Mouse (Mus musculus): ENCODE data around the gene Fam71f2.

The Fam71f2 gene

DNA sequence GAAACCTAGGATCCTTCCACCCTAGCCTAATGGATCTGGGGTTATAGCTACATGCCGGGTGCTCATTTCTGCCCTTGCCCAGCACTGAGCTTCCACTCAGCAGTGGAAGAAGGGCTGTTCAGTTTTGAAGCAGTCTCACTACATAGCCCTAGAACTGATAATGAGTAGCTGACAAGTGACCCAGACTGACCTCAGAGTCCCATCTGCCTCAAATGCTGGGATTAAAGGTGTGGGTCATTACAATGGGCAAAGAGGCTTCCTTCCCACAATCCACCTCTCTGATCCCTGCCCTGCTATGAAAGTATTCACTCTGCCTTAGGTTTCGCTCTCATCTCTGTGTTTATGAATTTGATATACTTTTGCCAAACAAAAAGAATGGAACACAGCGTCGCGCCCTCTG is 2.6 kb upstream of the Fam71f2 start:
- in situ Hi-C loops (cut with MboI, MseI) = loop anchor here (5.0 kb wide), 2 partner anchors 44 to 74 kb away; no protein-coding TSS in a partner anchor

DNA sequence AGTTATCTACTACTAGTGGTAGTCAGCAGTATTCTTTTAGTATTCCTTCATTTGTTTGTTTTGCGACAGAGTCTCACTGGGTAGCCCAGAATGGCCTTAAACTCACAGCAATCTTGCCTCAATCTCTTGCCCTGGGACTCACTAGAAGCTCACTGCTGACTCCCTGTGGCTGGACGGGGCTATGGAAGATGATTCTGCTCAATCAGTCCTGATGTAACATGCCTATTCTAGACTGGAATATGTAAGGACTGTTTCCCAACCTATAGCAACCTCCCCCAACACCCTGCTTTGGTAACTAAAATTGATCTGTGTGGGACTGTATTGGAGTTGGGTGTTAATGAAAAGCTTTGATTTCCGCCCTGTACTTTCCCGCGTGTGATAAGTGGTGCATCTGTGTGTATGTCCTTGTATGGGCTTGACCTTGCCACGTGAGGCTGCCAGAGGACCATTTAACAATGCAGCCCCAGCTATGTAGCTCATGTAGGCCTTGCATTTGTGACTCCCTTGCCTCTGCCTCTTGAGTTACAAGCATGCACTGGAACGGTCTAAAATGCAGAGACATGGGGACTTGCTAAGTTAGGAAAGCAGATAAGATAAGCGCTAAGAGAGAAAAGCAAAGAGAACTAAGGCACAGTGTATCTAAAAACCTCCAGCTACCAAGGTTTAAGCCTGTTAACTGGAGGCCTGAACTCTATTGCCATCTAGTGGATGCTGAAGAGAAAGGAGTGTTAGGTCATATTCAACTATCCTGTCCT is 703 bp upstream of the Fam71f2 start:
- in situ Hi-C loops (cut with MboI, MseI) = loop anchor here (5.0 kb wide), 2 partner anchors 46 to 76 kb away; no protein-coding TSS in a partner anchor

- in situ Hi-C loops (cut with MboI, MseI) = loop anchor here (5.0 kb wide), 1 partner anchor 108 kb away; no protein-coding TSS in a partner anchor
These were observed 1.3 kb downstream of the Fam71f2 start for GRCm38 (mm10) chr6:29280671-29281070.

DNA sequence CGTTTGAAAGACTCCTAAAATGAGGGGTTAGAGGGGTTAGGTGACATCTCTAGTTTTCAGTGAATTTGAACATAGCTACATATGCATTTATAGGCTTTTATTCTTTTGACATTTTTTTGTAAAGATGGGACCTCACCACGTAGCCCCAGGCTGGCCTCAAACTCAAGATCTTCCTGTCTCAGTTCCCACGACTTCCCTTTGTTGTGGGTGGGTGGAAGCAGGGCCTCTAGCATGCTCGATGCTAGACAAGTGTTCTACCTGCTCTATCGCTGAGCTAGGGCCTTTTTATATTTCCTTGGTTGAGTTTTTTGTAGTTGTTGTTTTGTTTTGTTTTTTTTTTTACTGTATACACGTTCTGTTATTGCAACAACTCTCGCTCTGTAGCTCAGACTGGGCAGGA is 7.5 kb downstream of the Fam71f2 start:
- in situ Hi-C loops (cut with MboI, MseI) = no loop called here

GRCm38 (mm10) chr6:29287481-29287880 is 8.1 kb downstream of the Fam71f2 start:
- in situ Hi-C loops (cut with MboI, MseI) = no loop called here

DNA sequence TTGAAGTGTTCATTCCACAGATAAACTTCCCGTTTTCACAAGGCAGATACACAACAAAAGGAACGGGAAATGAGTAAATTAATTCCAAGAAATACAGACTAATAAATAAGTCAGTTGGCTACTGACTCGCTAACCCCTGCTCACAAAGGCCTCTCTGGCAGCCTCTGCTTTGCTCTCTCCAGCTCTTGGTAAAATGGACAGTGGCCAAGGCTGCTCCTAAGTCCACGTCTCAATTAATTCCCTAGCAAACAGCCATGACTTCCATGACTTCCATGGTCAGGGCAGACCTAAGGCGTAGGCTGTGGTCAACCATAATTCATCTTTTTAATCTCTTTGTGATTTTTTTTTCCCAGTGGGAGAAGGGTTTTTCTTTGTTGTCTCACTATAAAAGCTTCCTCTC is 8.6 kb downstream of the Fam71f2 start:
- in situ Hi-C loops (cut with MboI, MseI) = no loop called here

- in situ Hi-C loops (cut with MboI, MseI) = no loop called here
These were observed 9.3 kb downstream of the Fam71f2 start for GRCm38 (mm10) chr6:29288651-29289050.

- in situ Hi-C loops (cut with MboI, MseI) = no loop called here
These were observed 19.7 kb downstream of the Fam71f2 start for GRCm38 (mm10) chr6:29299112-29299511.

DNA sequence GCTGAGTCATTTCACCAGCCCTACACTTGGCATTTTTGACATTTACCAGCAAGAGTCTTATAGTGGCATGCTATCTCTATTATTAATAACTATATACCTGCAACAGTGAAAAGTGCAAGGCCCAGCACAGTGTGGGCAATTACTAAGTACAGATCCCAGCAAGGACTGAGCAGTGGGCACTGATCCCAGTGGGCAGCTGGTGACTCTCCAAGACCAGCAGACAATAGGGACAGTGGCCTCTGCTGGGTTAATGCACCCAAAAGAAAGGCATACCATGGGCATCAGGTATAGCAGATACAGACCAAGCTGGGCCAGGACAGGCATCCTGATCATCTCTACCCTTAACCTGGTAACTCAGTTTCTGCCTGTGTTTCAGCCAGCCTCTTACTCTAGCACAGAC is 23.9 kb downstream of the Fam71f2 start:
- in situ Hi-C loops (cut with MboI, MseI) = no loop called here

- in situ Hi-C loops (cut with MboI, MseI) = no loop called here
These were observed 24.3 kb downstream of the Fam71f2 start for GRCm38 (mm10) chr6:29303726-29304125.

DNA sequence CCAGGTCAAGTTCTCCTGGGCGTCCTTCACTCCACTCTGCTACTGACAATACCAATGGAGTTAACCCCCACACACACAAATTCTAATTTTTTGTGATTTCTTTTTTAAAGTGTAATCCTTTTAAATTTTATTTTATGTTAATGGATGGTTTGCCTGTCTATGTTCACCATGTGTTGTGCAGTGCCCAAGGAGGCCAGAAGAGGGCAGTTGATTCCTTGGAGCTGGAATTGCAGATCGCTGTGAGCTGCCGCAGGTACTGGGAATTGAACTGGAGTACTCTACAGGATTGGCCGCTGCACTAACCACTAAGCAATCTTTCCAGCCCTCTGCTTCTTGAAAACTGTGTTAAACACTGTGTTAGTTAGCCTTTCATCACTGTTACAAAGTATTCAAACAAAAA is 26.1 kb downstream of the Fam71f2 start:
- in situ Hi-C loops (cut with MboI, MseI) = no loop called here

DNA sequence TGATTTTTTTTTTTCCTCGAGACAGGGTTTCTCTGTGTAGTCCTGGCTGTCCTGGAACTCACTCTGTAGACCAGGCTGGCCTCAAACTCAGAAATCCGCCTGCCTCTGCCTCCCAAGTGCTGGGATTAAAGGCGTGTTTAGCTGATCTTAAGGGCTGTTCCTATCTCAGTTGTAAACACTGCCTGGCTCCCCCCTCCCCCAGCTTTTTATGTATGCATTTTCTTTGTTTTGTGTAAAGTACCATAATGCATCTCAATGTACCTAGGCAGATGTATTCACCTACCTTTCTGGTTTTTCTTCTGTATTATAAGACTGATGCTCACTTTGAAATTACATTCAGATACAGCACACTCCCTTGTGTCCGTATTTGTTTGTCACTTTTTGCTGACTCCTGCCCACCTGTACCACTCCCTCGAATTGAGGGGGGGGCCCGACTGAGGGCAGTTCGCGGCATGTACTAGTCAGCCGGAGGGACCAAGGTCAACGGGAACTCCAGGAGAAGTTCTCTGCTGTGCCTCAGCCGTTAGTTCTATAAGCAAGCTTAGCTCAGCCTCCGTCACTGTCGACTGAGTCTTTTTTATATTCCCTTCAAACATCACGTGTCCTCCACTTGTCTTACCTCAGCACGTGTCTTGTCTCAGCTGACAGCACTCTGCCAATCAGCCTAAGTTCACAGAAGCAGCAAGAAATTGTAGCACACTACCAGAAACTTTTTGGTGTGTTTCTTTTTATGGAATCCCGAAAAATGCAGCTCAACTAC is 29.6 kb downstream of the Fam71f2 start:
- in situ Hi-C loops (cut with MboI, MseI) = no loop called here

DNA sequence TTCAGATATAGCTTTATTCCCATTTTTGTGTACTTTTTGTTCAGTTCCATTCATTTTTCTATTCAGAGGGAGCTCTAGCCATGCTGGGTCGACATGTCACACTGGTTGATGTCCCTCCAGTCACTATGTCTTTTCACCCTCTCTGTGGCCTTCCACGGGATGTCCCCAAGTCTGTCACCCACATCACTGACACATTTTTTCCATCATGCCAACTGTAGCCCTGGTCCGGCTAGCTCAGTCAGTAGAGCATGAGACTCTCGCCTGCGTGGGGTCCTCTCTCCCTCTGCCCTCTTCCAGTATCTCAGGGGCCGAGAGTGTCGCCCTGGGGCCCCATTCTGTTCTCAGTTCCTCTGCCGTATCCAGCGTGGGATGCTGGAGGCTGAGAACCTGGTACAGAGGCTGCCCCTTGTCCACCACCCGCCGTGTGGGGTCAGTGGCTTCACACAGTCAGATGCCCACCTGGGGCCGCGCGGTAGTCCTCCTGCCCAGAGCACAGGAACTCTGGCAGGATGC is 34.4 kb downstream of the Fam71f2 start:
- in situ Hi-C loops (cut with MboI, MseI) = no loop called here

DNA sequence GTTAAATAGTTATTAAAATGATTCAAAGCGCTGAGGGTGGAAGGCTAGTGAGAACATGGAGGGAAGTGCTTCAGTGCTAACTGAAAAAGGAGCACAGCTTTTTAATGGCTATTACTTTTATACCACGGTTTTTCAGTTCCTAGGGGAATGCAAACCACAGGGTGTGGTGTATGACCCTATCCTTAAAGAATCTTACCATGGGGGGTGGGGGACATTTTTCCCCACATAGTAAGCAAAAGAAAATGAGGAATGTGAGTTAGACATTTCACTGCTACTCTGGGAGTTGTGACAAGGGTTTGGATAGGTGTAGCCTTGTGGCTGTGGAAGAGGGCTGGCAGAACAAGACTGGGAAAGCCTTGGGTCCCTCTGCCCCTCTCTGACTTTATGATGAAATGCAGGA is 37.9 kb downstream of the Fam71f2 start:
- in situ Hi-C loops (cut with MboI, MseI) = no loop called here

- in situ Hi-C loops (cut with MboI, MseI) = no loop called here
These were observed 38.5 kb downstream of the Fam71f2 start for GRCm38 (mm10) chr6:29317941-29318340.

GRCm38 (mm10) chr6:29318879-29319278 is 39.5 kb downstream of the Fam71f2 start, which contains the start of gene Fam71f1:
Gene Fam71f1, plus strand, starts transcription at chr6:29319140.
- in situ Hi-C loops (cut with MboI, MseI) = no loop called here

- in situ Hi-C loops (cut with MboI, MseI) = no loop called here
These were observed 42.2 kb downstream of the Fam71f2 start for GRCm38 (mm10) chr6:29321586-29321985.

GRCm38 (mm10) chr6:29322147-29322546 is 42.8 kb downstream of the Fam71f2 start:
- in situ Hi-C loops (cut with MboI, MseI) = no loop called here

DNA sequence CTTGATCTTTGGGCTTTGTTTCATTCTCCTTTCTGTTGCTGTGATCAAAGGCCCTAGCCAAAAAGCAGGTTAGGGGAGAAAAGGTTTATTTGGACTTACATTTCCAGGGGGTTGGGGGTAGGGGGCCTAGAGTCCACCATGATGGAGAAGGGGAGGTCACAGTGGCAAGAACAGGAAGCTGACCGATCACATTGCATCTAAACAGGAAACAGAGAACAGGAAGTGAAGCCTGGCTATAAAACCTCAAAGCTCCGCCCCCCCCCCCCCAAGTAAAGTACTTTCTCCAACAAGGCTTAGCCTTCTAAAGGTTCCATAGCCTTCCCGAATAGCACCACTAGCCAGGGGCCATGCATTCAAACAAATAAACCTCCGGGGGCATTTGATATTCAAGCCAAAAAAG is 43.3 kb downstream of the Fam71f2 start:
- in situ Hi-C loops (cut with MboI, MseI) = no loop called here

- in situ Hi-C loops (cut with MboI, MseI) = no loop called here
These were observed 47.6 kb downstream of the Fam71f2 start for GRCm38 (mm10) chr6:29326961-29327360.

DNA sequence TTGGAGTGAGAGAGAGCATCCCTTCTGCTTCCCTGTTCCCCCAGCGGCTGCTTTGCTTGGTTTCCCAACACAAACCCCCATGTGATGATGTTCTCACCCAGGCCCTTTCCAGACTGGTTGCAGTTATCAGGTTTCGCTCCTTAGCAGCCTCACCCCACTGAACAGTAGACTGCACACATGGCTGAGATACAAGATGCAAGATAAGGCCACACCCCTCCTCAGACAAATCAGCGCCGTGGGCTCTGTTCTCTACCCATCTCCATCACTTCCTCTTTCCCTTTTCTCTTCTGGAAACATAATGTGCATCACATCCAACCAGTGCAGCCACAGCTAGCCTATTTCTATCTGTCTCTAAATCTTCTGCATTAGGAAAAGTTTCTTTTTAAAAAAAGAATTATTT is 50.1 kb downstream of the Fam71f2 start:
- in situ Hi-C loops (cut with MboI, MseI) = no loop called here

Measured in T-helper 2 cell (primary cell).